Mouse (Mus musculus): Measurements from ENCODE around the gene Brf1. TPM values are rescaled to one million over a fixed set of nuclear protein-coding genes. Genes with fewer than 3 reads are reported as not detected.

The Brf1 gene
- total and polyA plus RNA-seq, 2 experiments from 2014 or later, result 40.2 to 54.4 TPM

DNA sequence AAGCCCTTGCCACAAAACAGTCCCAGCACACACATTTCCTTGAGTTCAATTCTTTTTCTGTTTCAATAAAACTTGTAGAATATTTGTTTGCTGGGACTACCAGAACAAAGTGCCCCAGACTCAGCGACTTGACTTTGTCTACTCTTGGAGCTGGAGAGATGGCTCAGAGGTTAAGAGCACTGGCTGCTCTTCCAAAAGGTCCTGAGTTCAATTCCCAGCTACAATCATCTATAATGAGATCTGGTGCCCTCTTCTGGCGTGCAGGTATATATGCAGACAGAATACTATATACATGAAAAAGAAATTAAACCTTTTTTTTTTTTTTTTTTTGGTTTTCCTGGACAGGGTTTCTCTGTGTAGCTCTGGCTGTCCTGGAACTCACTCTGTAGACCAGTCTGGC is 2.2 kb upstream of the Brf1 start:
- H3K9ac ChIP-seq, result no peak overlapping the region
- no peaks in the 10 kb centered on the region for H3K27me3 ChIP-seq (ENCODE audit: insufficient read depth, low read length)
- no peaks in the 10 kb centered on the region for H3K36me3 ChIP-seq (ENCODE audit: insufficient read depth)
- ATAC-seq (no peak), DNase-seq (no peak)
- H3K4me2 ChIP-seq (ENCODE audit: low read depth), result no peak overlapping the region
- 44% methylated on average over 2 of the region's 2 CpGs for WGBS
- no peaks in the 10 kb centered on the region for H3K9me3 ChIP-seq (ENCODE audit: low read length)
- peaks cover 11% of the 10 kb centered on the region for H3K4me1 ChIP-seq (ENCODE audit: insufficient read depth)
- no peak overlapping the region for H3K4me3 ChIP-seq (ENCODE audit: low read depth, low read length)
- no peak overlapping the region for H3K27ac ChIP-seq (ENCODE audit: low read depth, low read length)
- peak; percentile 26 for TF ChIP-seq CTCF (IDR thresholded peaks at IDR 0.05; ENCODE audit: low read depth)

DNA sequence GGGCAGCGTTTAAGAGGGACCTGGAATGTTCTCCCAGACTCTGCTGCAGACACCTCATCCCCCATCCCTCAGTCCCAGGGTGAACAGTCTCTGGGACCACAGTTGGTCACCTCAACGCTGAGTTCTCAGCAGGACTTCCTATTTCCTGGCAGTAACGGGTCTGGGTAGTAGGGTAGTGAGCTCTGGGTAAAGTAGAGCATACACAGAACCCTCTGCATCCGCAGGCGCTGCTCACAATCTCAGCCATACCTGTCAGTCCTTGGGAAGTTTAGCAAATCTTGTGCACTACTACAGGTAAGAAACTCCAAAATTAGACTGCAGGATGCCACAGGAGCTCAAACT is 600 bp upstream of the Brf1 start:
- no peak for DNase-seq
- no peaks in the 10 kb centered on the region for H3K9me3 ChIP-seq (ENCODE audit: low read length)
- H3K36me3 ChIP-seq (ENCODE audit: insufficient read depth), result no peaks in the 10 kb centered on the region
- peak overlapping the region; percentile 87 for H3K4me3 ChIP-seq (ENCODE audit: low read depth, low read length)
- H3K9ac ChIP-seq, result peak overlapping the region; percentile 94
- ATAC-seq, result 0 out of 2 replicates have a peak, but pooled peaks have one; percentile 0
- H3K27me3 ChIP-seq (ENCODE audit: insufficient read depth, low read length), result no peaks in the 10 kb centered on the region
- WGBS, result 3% methylated on average over 5 of the region's 5 CpGs
- H3K4me1 ChIP-seq (ENCODE audit: insufficient read depth), result peaks cover 11% of the 10 kb centered on the region
- peak overlapping the region; percentile 95 for H3K27ac ChIP-seq (ENCODE audit: low read depth, low read length)
- TF ChIP-seq CTCF (IDR thresholded peaks at IDR 0.05; ENCODE audit: low read depth), result no peak
- H3K4me2 ChIP-seq (ENCODE audit: low read depth), result peak overlapping the region; percentile 91

DNA sequence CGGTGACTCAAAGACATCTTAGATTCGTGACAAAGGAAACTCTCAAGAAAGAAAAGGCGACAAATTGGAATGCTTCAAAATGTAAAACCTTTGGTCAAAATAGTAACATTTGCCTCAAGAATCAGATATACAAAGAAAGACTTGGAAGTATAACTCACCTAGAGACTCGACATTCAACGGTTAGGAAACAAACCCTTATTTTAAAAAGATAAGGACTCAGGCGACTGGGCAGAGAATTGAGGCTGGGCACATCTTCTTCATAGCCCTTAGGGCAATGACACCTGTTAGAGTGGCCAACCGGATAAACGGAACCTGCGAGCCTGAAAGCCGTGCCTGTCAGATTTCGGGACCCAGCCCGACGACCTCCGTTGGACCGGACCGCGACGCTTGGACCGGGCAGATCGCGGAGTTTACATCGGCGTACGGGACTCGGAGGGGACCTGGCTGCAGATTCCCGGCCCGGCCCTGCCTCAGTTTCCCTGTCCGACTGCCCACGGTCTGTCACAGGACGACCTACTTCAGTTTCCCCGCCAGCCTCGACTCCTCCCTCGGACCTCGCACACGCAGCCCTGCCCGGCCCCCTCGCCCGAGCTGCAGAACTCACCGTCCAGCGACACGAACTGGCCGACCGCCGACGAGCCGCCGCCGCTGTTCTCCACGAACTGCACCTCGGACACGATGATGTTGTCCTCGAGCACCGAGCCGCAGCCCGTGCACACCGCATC is 773 bp downstream of the Brf1 start:
- peaks cover 11% of the 10 kb centered on the region for H3K4me1 ChIP-seq (ENCODE audit: insufficient read depth)
- peak overlapping the region; percentile 87 for H3K4me3 ChIP-seq (ENCODE audit: low read depth, low read length)
- no peak for TF ChIP-seq CTCF (IDR thresholded peaks at IDR 0.05; ENCODE audit: low read depth)
- ATAC-seq, result no peak
- peak overlapping the region; percentile 94 for H3K9ac ChIP-seq
- H3K9me3 ChIP-seq (ENCODE audit: low read length), result no peaks in the 10 kb centered on the region
- DNase-seq, result no peak
- no peaks in the 10 kb centered on the region for H3K36me3 ChIP-seq (ENCODE audit: insufficient read depth)
- under 1% methylated on average over 56 of the region's 56 CpGs for WGBS
- H3K4me2 ChIP-seq (ENCODE audit: low read depth), result peak overlapping the region; percentile 91
- H3K27me3 ChIP-seq (ENCODE audit: insufficient read depth, low read length), result no peaks in the 10 kb centered on the region
- peak overlapping the region; percentile 95 for H3K27ac ChIP-seq (ENCODE audit: low read depth, low read length)

DNA sequence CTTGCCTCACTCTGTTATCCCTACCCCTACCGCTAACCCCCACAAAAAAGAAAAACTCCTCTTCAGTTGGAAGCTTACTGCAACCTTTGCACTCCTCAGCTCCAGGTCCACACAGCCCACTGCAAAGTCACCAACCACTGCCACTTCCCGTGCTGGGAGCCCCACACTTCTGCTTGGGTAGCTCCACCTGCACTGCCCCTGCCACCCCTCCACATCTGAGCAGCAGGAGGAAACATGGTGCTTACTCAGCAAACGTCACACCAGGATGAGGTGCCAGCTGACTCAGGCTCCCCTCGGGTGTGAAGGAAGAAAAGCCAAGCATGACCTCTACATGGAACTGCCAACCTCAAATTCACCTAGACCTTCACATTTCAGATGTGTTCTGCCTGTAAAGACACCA is 6.4 kb downstream of the Brf1 start:
- no peaks in the 10 kb centered on the region for H3K27me3 ChIP-seq (ENCODE audit: insufficient read depth, low read length)
- no peak overlapping the region for H3K4me2 ChIP-seq (ENCODE audit: low read depth)
- WGBS, result 82% methylated on average over 4 of the region's 4 CpGs
- H3K9me3 ChIP-seq (ENCODE audit: low read length), result no peaks in the 10 kb centered on the region
- H3K27ac ChIP-seq (ENCODE audit: low read depth, low read length), result no peak overlapping the region
- H3K9ac ChIP-seq, result no peak overlapping the region
- DNase-seq (no peak), ATAC-seq (no peak)
- no peak overlapping the region for H3K4me3 ChIP-seq (ENCODE audit: low read depth, low read length)
- H3K36me3 ChIP-seq (ENCODE audit: insufficient read depth), result peaks cover 9% of the 10 kb centered on the region
- peaks cover 8% of the 10 kb centered on the region for H3K4me1 ChIP-seq (ENCODE audit: insufficient read depth)
- TF ChIP-seq CTCF (IDR thresholded peaks at IDR 0.05; ENCODE audit: low read depth), result no peak

DNA sequence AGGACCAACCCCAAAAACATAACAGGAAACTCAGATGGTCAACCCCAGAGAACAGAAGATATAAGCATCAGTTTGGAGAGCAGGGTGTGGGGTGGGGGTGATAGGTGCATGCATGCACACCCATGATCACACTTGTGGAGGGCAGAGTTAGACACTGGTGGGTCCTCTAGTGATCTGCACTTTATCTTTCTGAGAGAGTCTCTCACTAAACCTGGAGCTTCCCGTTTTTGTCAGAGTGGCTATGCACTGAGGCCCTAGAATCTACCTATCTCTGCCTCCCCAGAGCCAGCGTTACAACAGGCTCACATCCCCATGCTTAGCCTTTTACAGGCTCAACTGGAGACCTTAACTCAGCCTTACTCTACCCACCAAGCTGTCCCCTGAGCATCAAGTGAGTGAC is 9.1 kb downstream of the Brf1 start:
- Histone ChIP-seq H3K4me3 (ENCODE audit: low read depth, low read length) (no peak overlapping the region), H3K27me3 (ENCODE audit: insufficient read depth, low read length) (no peaks in the 10 kb centered on the region), H3K4me2 (ENCODE audit: low read depth) (no peak overlapping the region), H3K9ac (no peak overlapping the region), H3K9me3 (ENCODE audit: low read length) (no peaks in the 10 kb centered on the region), H3K27ac (ENCODE audit: low read depth, low read length) (no peak overlapping the region), H3K4me1 (ENCODE audit: insufficient read depth) (no peaks in the 10 kb centered on the region), H3K36me3 (ENCODE audit: insufficient read depth) (peaks cover 24% of the 10 kb centered on the region)
- no peak for ATAC-seq
- no peak for TF ChIP-seq CTCF (IDR thresholded peaks at IDR 0.05; ENCODE audit: low read depth)
- 93% methylated on average over 2 of the region's 2 CpGs for WGBS
- no peak for DNase-seq

DNA sequence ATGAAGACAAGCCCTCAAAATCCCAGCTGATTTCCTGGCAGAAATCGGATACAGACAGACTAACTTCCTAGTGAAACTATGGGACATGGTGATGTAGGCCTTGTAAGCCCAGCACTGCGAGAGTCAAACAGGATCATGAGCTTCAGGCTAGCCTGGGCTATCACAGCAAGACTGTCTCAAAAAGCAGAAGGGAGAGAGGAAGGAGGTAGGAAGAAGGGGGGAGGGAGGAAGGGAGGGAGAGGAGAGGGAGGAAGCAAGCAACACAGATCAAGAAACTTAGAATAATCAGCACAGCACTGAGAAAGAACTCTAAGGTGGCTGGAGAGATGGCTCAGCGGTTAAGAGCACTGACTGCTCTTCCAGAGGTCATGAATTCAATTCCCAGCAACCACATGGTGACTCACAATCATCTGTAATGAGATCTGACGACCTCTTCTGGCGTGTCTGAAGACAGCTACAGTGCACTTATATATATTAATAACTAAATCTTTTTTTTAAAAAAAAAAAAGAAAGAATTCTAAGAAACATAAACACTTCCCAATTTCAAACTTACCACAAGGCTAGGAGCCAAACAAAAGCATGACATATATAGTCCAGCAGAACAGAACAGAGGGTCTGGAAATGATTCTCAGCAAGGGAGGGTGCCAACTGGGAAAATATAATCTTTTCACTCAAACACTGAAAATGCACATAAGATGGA is 9.6 kb downstream of the Brf1 start:
- no peak for DNase-seq
- no peaks in the 10 kb centered on the region for H3K9me3 ChIP-seq (ENCODE audit: low read length)
- peaks cover 28% of the 10 kb centered on the region for H3K36me3 ChIP-seq (ENCODE audit: insufficient read depth)
- no peak overlapping the region for H3K4me3 ChIP-seq (ENCODE audit: low read depth, low read length)
- TF ChIP-seq CTCF (IDR thresholded peaks at IDR 0.05; ENCODE audit: low read depth), result no peak
- no peak for ATAC-seq
- H3K4me1 ChIP-seq (ENCODE audit: insufficient read depth), result no peaks in the 10 kb centered on the region
- no peak overlapping the region for H3K27ac ChIP-seq (ENCODE audit: low read depth, low read length)
- no peaks in the 10 kb centered on the region for H3K27me3 ChIP-seq (ENCODE audit: insufficient read depth, low read length)
- H3K4me2 ChIP-seq (ENCODE audit: low read depth), result no peak overlapping the region
- no peak overlapping the region for H3K9ac ChIP-seq
- 89% methylated on average over 5 of the region's 5 CpGs for WGBS

DNA sequence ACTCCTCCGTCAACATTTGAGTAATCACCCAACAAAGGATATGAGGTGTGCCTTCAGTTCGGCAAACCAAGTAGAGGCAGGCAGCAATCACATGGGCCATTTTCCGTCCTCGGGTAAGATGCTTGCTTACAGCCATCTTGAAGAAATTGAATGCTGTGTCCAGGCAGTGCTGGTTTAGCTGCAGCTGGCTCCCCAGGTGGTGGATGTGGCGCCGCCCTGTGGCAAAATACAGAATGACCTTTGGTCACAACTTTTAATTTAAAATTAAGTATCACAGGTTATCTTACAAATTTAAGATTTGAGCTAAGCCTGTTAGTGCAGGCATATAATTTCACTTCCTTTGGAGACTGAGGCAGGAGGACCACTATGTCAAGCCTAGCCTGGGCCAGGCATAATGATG is 12.6 kb downstream of the Brf1 start:
- H3K4me3 ChIP-seq (ENCODE audit: low read depth, low read length), result no peak overlapping the region
- ATAC-seq (no peak), DNase-seq (no peak)
- H3K27me3 ChIP-seq (ENCODE audit: insufficient read depth, low read length), result no peaks in the 10 kb centered on the region
- no peak overlapping the region for H3K9ac ChIP-seq
- H3K27ac ChIP-seq (ENCODE audit: low read depth, low read length), result no peak overlapping the region
- 70% methylated on average over 6 of the region's 6 CpGs for WGBS
- no peaks in the 10 kb centered on the region for H3K9me3 ChIP-seq (ENCODE audit: low read length)
- peak; percentile 35 for TF ChIP-seq CTCF (IDR thresholded peaks at IDR 0.05; ENCODE audit: low read depth)
- H3K4me1 ChIP-seq (ENCODE audit: insufficient read depth), result no peaks in the 10 kb centered on the region
- H3K4me2 ChIP-seq (ENCODE audit: low read depth), result no peak overlapping the region
- H3K36me3 ChIP-seq (ENCODE audit: insufficient read depth), result peaks cover 48% of the 10 kb centered on the region
